ENCODE assay signal across 26 mouse cellular contexts in the genomic region with DNA sequence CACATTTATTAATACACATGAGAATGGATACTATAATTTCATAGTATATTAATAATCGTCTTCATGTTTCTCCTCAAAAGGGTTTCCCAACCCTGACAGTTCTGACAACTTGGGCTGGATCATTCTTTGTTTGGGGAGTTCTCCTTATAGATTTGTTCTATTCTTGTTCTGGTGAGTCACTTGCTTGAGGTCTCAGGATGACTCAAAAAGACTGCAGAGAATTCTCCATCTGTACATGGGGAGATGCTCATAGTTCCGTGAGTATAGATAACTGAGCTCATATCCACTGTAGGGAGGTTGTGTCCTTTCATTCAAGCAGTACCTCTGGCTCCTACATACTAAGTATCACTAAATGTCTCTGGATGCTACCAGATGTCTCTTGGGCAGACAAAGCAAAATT. TPM values are rescaled to one million over a fixed set of nuclear protein-coding genes. Genes with fewer than 3 reads are reported as not detected.
"Had no signal": no experiment of that assay in that cellular context is flagged by ENCODE, and none has a peak within 500 bp of the region (broad histone marks: within the 10 kb centered on the region; RNA-seq: fewer than 3 reads in every experiment).

No protein-coding gene starts in this region.

- H3K4me1 ChIP-seq: limb, embryonic 10.5 days; limb, embryonic 13.5 days; liver, embryonic 12.5 days; liver, embryonic 15.5 days; lung, embryonic 15.5 days; midbrain, embryonic 10.5 days; midbrain, embryonic 13.5 days; neural tube, embryonic 13.5 days had no signal

- H3K9me3 ChIP-seq: limb, embryonic 10.5 days; limb, embryonic 13.5 days; liver, embryonic 12.5 days; liver, embryonic 15.5 days; lung, embryonic 15.5 days; megakaryocyte, embryonic 14.5 days; midbrain, embryonic 13.5 days; neural tube, embryonic 13.5 days had no signal

- H3K4me3 ChIP-seq: limb, embryonic 10.5 days; limb, embryonic 13.5 days; liver, embryonic 12.5 days; liver, embryonic 15.5 days; lung, embryonic 15.5 days; megakaryocyte, embryonic 14.5 days; midbrain, embryonic 10.5 days; midbrain, embryonic 13.5 days; myocyte; neural tube, embryonic 13.5 days had no signal

- H3K36me3 ChIP-seq: limb, embryonic 10.5 days; limb, embryonic 13.5 days; liver, embryonic 12.5 days; liver, embryonic 15.5 days; lung, embryonic 15.5 days; midbrain, embryonic 10.5 days; midbrain, embryonic 13.5 days; neural tube, embryonic 13.5 days had no signal

- H3K4me2 ChIP-seq: limb, embryonic 13.5 days; liver, embryonic 12.5 days; liver, embryonic 15.5 days; lung, embryonic 15.5 days; midbrain, embryonic 13.5 days; neural tube, embryonic 13.5 days had no signal

- H3K9ac ChIP-seq: limb, embryonic 13.5 days; liver, embryonic 12.5 days; liver, embryonic 15.5 days; lung, embryonic 15.5 days; midbrain, embryonic 13.5 days; neural tube, embryonic 13.5 days had no signal

- H3K27me3 ChIP-seq: limb, embryonic 13.5 days; liver, embryonic 12.5 days; liver, embryonic 15.5 days; lung, embryonic 15.5 days; megakaryocyte, embryonic 14.5 days; midbrain, embryonic 13.5 days; neural tube, embryonic 13.5 days had no signal

- DNase-seq: kidney, adult 11 months; kidney, adult 8-10 months; kidney, postnatal 14 days; kidney, postnatal 4 days; liver; lung, adult 18-20 months; lung, postnatal 10 days; lung, postnatal 36 days; retina, postnatal 1 day; spleen, adult 18-20 months; thymus, adult 2 months; thymus, postnatal 14 days; thymus, postnatal 4 days had no signal

- H3K27ac ChIP-seq: limb, embryonic 10.5 days; limb, embryonic 13.5 days; liver, embryonic 12.5 days; liver, embryonic 15.5 days; lung, embryonic 15.5 days; midbrain, embryonic 10.5 days; midbrain, embryonic 13.5 days; neural tube, embryonic 13.5 days had no signal

- ATAC-seq: liver, embryonic 12.5 days; midbrain, embryonic 13.5 days; midbrain, embryonic 16.5 days had no signal

RNA-seq across cellular contexts. Expression of a gene that starts 31.1 kb away (rescaled TPM):
- total RNA-seq: monocyte, adult 5-6 weeks; neutrophil, adult 5-6 weeks had no signal
- polyA plus RNA-seq: liver, embryonic 12.5 days; liver, embryonic 15.5 days; lung, embryonic 15.5 days; myocyte had no signal
